In the genomic region with DNA sequence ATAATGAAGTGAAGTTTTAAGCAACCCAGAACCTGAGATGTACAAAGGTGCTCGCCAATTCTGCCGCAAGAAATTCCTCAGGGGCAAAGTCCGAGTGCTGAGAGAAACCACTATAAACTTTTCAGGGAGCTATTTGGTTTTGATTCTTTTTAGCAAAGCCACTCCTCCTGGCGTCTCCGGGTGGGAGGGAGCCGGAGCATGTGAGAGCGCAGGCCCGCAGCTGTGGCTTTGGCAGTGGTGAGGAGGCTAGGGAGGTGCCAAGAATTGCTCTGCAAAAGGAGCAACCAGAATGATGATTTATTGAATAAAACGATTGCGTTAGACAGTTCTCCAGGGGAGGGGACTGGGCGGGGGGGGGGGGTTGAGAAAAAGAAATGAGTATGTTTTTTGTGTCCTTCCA, we compare ENCODE assay signal across 9 mouse cellular contexts.
DNase-seq lines count a peak whose midpoint lies in the region; ATAC-seq and TF ChIP-seq lines count a peak whose summit lies in the region.
"Had no signal": no experiment of that assay in that cellular context is flagged by ENCODE, and none has a peak within 500 bp of the region (broad histone marks: within the 10 kb centered on the region; RNA-seq: fewer than 3 reads in every experiment).

No protein-coding gene starts in this region.

- H3K27ac ChIP-seq in liver, postnatal 0 days (ENCODE audit: low read depth) = no peak overlapping the region
- no peak overlapping the region for H3K27ac ChIP-seq in limb, embryonic 14.5 days (replicated peaks; ENCODE audit: low read depth, low read length)

- DNase-seq in liver = peak; percentile 38
- DNase-seq in liver, postnatal 0 days = no peak
- DNase-seq in embryo, embryonic 11 days = peak; percentile 55
- peak; percentile 61 for DNase-seq in heart, adult 8-10 months (ENCODE audit: low spot score)
- DNase-seq in kidney, adult 9 months = peak; percentile 69
- DNase-seq in limb, embryonic 14.5 days (ENCODE audit: low spot score) = peak; percentile 90
- peak; percentile 53 for DNase-seq in ovary, postnatal 14 days (ENCODE audit: low spot score)
- no peak for DNase-seq in spleen, postnatal 4 days (ENCODE audit: low spot score in 2 of 2)

- no peaks in the 10 kb centered on the region for H3K9me3 ChIP-seq in liver, postnatal 0 days (ENCODE audit: low read length)
- H3K9me3 ChIP-seq in limb, embryonic 14.5 days (ENCODE audit: control insufficient read depth, low read length) = no peaks in the 10 kb centered on the region

- 41% methylated on average over 11 of the region's 11 CpGs for WGBS in liver, postnatal 0 days (ENCODE audit: insufficient replicate concordance)
- WGBS in limb, embryonic 14.5 days = 20% methylated on average over 11 of the region's 11 CpGs

- TF ChIP-seq POLR2A in limb, embryonic 14.5 days (IDR thresholded peaks at IDR 0.05; ENCODE audit: borderline replicate concordance, extremely low read depth, insufficient read depth, insufficient read length) = no peak

- no peaks in the 10 kb centered on the region for H3K27me3 ChIP-seq in liver, postnatal 0 days (ENCODE audit: insufficient read depth, low read length)
- no peaks in the 10 kb centered on the region for H3K27me3 ChIP-seq in limb, embryonic 14.5 days (ENCODE audit: control insufficient read depth, insufficient read depth, low read length)

- no peak for TF ChIP-seq CTCF in liver, postnatal 0 days (IDR thresholded peaks at IDR 0.05; ENCODE audit: low read depth)

- ATAC-seq in liver, postnatal 0 days = no peak
- ATAC-seq in limb, embryonic 14.5 days (ENCODE audit: low FRiP score, low read depth) = peak; percentile 83

- no peaks in the 10 kb centered on the region for H3K36me3 ChIP-seq in liver, postnatal 0 days (replicated peaks; ENCODE audit: insufficient read depth, low read length)
- no peaks in the 10 kb centered on the region for H3K36me3 ChIP-seq in limb, embryonic 14.5 days (ENCODE audit: control insufficient read depth, insufficient read depth, low read length)

- no peak for TF ChIP-seq EP300 in liver, postnatal 0 days (IDR thresholded peaks at IDR 0.05; ENCODE audit: low read depth)

- H3K4me3 ChIP-seq in liver, postnatal 0 days (ENCODE audit: low read depth, low read length) = no peak overlapping the region
- no peak overlapping the region for H3K4me3 ChIP-seq in limb, embryonic 14.5 days (replicated peaks; ENCODE audit: low read length)
- H3K4me3 ChIP-seq: myocyte had no signal

- H3K9ac ChIP-seq in liver, postnatal 0 days (replicated peaks) = no peak overlapping the region
- H3K9ac ChIP-seq in limb, embryonic 14.5 days (ENCODE audit: low read depth, low read length, severe bottlenecking) = no peak overlapping the region

- no peak overlapping the region for H3K4me2 ChIP-seq in liver, postnatal 0 days (ENCODE audit: low read depth, low read length)
- no peak overlapping the region; the same call in 1 of the 2 replicates for H3K4me2 ChIP-seq in limb, embryonic 14.5 days (replicated peaks; ENCODE audit: low read depth, low read length, severe bottlenecking)

- no peaks in the 10 kb centered on the region for H3K4me1 ChIP-seq in liver, postnatal 0 days (ENCODE audit: insufficient read depth)
- peaks cover 10% of the 10 kb centered on the region for H3K4me1 ChIP-seq in limb, embryonic 14.5 days (ENCODE audit: control insufficient read depth, insufficient read depth, low read length)

Comparison
In these comparisons a context has a peak if more than half of its experiments do, and no peak if none do; other contexts are left out.
1. DNase-seq: peak in liver (single experiment), embryo, embryonic 11 days (single experiment), heart, adult 8-10 months (single experiment), kidney, adult 9 months (single experiment), limb, embryonic 14.5 days (single experiment) and ovary, postnatal 14 days (single experiment); none in liver, postnatal 0 days (single experiment) and spleen, postnatal 4 days (0 of 2).